Mouse (Mus musculus): ENCODE measurements around the gene Myh3. TPM values are rescaled to one million over a fixed set of nuclear protein-coding genes. Genes with fewer than 3 reads are reported as not detected.

Myh3 gene
- polyA plus RNA-seq, 1 experiment from 2014 or later, result 4.7 TPM

DNA sequence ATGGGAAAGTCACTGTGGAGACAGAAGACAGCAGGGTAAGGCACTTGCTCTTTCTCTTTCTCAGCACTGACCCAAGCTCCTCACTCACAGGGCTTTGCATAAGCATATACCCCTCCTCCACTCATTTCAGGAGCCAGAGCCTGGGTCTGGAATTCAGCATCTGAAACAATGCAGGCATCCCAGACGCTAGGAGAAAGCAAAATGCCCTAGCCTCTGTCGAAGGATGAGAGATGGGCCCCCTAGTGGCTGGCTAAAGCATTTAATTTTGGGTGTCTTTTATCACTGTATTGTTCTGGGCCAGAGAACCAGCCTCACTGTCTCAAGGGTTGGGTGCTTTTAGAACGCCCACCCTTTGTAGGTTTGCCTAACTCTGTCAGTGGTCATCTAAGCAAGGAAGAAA, 2.1 kb downstream of the Myh3 start:
- no peak overlapping the region for H3K4me3 ChIP-seq (ENCODE audit: low read depth, low read length)
- H3K9me3 ChIP-seq (ENCODE audit: control insufficient read depth, low read length), result no peaks in the 10 kb centered on the region
- no peaks in the 10 kb centered on the region for H3K36me3 ChIP-seq (ENCODE audit: control insufficient read depth, insufficient read depth, low read length)
- no peak overlapping the region for H3K9ac ChIP-seq (ENCODE audit: low read length)
- H3K27ac ChIP-seq (replicated peaks; ENCODE audit: low read depth, low read length), result no peak overlapping the region
- H3K4me2 ChIP-seq (ENCODE audit: low read depth, severe bottlenecking), result no peak overlapping the region
- no peaks in the 10 kb centered on the region for H3K4me1 ChIP-seq (ENCODE audit: control insufficient read depth, insufficient read depth, low read length)
- WGBS, result 5% methylated on average over 3 of the region's 3 CpGs
- ATAC-seq (ENCODE audit: insufficient number of reproducible peaks, low FRiP score, low TSS enrichment, low read depth), result no peak
- peaks cover 13% of the 10 kb centered on the region for H3K27me3 ChIP-seq (ENCODE audit: control insufficient read depth, insufficient read depth, low read length)
- DNase-seq (ENCODE audit: low spot score), result peak; percentile 75

DNA sequence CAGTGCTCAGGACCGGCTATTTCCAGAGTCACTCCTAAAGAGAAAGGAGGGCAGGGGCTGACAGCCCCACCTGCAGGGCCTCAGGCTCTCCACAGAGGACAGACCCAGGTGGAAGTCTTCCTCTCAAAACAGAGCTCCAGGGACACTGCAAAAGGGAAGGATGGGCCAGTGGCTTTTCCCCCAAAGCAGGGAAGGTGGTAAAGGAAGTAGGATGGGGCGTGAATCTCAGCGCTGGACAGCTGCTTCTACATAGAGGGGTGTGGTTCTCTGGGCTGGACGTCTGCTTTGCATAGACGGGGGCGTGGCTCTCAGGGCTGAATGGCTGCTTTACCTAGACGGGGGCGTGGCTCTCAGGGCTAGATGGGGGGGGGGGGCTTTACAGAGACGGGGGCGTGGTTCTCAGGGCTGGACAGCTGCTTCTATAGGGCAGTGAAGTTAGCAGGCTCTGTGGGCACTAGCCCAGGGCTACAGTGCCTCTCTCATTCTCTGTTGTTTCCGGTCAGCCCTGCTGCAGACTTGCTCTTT, 3.1 kb downstream of the Myh3 start:
- Histone ChIP-seq H3K9ac (ENCODE audit: low read length) (no peak overlapping the region), H3K27ac (replicated peaks; ENCODE audit: low read depth, low read length) (no peak overlapping the region), H3K4me3 (ENCODE audit: low read depth, low read length) (no peak overlapping the region), H3K27me3 (ENCODE audit: control insufficient read depth, insufficient read depth, low read length) (peaks cover 13% of the 10 kb centered on the region), H3K4me1 (ENCODE audit: control insufficient read depth, insufficient read depth, low read length) (no peaks in the 10 kb centered on the region), H3K4me2 (ENCODE audit: low read depth, severe bottlenecking) (no peak overlapping the region), H3K9me3 (ENCODE audit: control insufficient read depth, low read length) (no peaks in the 10 kb centered on the region), H3K36me3 (ENCODE audit: control insufficient read depth, insufficient read depth, low read length) (no peaks in the 10 kb centered on the region)
- WGBS, result 5% methylated on average over 11 of the region's 11 CpGs
- ATAC-seq (ENCODE audit: insufficient number of reproducible peaks, low FRiP score, low TSS enrichment, low read depth) (peak; percentile 80), DNase-seq (ENCODE audit: low spot score) (peak; percentile 75)

GRCm38 (mm10) chr11:67082188-67082587, 4.1 kb downstream of the Myh3 start:
- H3K9ac ChIP-seq (ENCODE audit: low read length), result no peak overlapping the region
- 89% methylated on average over 7 of the region's 7 CpGs for WGBS

GRCm38 (mm10) chr11:67082793-67083192, 4.7 kb downstream of the Myh3 start:
- Histone ChIP-seq H3K4me2 (ENCODE audit: low read depth, severe bottlenecking) (no peak overlapping the region), H3K36me3 (ENCODE audit: control insufficient read depth, insufficient read depth, low read length) (no peaks in the 10 kb centered on the region), H3K27me3 (ENCODE audit: control insufficient read depth, insufficient read depth, low read length) (peaks cover 13% of the 10 kb centered on the region), H3K9ac (ENCODE audit: low read length) (no peak overlapping the region), H3K9me3 (ENCODE audit: control insufficient read depth, low read length) (no peaks in the 10 kb centered on the region), H3K27ac (replicated peaks; ENCODE audit: low read depth, low read length) (no peak overlapping the region), H3K4me3 (ENCODE audit: low read depth, low read length) (no peak overlapping the region), H3K4me1 (ENCODE audit: control insufficient read depth, insufficient read depth, low read length) (no peaks in the 10 kb centered on the region)
- 81% methylated on average over 13 of the region's 13 CpGs for WGBS
- ATAC-seq (ENCODE audit: insufficient number of reproducible peaks, low FRiP score, low TSS enrichment, low read depth) (no peak), DNase-seq (ENCODE audit: low spot score) (no peak)

More at GRCm38 (mm10) chr11:67082188-67082587, 4.1 kb downstream of the Myh3 start:
- Histone ChIP-seq H3K4me3 (ENCODE audit: low read depth, low read length) (no peak overlapping the region), H3K4me1 (ENCODE audit: control insufficient read depth, insufficient read depth, low read length) (no peaks in the 10 kb centered on the region), H3K9me3 (ENCODE audit: control insufficient read depth, low read length) (no peaks in the 10 kb centered on the region), H3K36me3 (ENCODE audit: control insufficient read depth, insufficient read depth, low read length) (no peaks in the 10 kb centered on the region), H3K27me3 (ENCODE audit: control insufficient read depth, insufficient read depth, low read length) (peaks cover 13% of the 10 kb centered on the region), H3K4me2 (ENCODE audit: low read depth, severe bottlenecking) (no peak overlapping the region), H3K27ac (replicated peaks; ENCODE audit: low read depth, low read length) (no peak overlapping the region)
- no peak for ATAC-seq (ENCODE audit: insufficient number of reproducible peaks, low FRiP score, low TSS enrichment, low read depth)
- no peak for DNase-seq (ENCODE audit: low spot score)

DNA sequence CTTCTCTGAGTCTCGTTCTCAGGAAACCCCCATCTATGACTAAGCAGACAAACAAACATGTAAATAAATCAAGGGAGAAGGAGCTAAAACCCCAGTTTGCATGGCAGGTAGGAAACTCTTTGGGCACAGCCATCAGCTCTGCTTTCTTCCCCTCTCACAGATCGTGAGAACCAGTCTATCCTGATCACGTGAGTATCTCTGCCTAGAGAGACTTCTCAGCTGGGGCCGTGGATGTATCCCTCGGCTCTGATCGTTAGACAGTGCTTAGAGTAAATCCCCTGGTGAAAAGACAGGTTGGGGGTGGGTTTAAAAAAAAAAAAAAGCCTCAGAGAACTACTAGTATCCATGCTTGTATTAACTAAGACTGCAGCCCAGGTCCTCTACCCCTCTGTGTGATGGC, 5.1 kb downstream of the Myh3 start:
- Histone ChIP-seq H3K27me3 (ENCODE audit: control insufficient read depth, insufficient read depth, low read length) (peaks cover 13% of the 10 kb centered on the region), H3K4me3 (ENCODE audit: low read depth, low read length) (no peak overlapping the region), H3K9ac (ENCODE audit: low read length) (no peak overlapping the region), H3K9me3 (ENCODE audit: control insufficient read depth, low read length) (no peaks in the 10 kb centered on the region), H3K4me2 (ENCODE audit: low read depth, severe bottlenecking) (no peak overlapping the region), H3K4me1 (ENCODE audit: control insufficient read depth, insufficient read depth, low read length) (no peaks in the 10 kb centered on the region), H3K27ac (replicated peaks; ENCODE audit: low read depth, low read length) (no peak overlapping the region), H3K36me3 (ENCODE audit: control insufficient read depth, insufficient read depth, low read length) (no peaks in the 10 kb centered on the region)
- ATAC-seq (ENCODE audit: insufficient number of reproducible peaks, low FRiP score, low TSS enrichment, low read depth) (no peak), DNase-seq (ENCODE audit: low spot score) (no peak)
- WGBS, result 75% methylated on average over 6 of the region's 6 CpGs

GRCm38 (mm10) chr11:67083712-67084340, 5.7 kb downstream of the Myh3 start:
- no peaks in the 10 kb centered on the region for H3K9me3 ChIP-seq (ENCODE audit: control insufficient read depth, low read length)
- no peak for DNase-seq (ENCODE audit: low spot score)
- no peak for ATAC-seq (ENCODE audit: insufficient number of reproducible peaks, low FRiP score, low TSS enrichment, low read depth)
- H3K4me1 ChIP-seq (ENCODE audit: control insufficient read depth, insufficient read depth, low read length), result no peaks in the 10 kb centered on the region
- WGBS, result 40% methylated on average over 32 of the region's 32 CpGs
- H3K4me3 ChIP-seq (ENCODE audit: low read depth, low read length), result no peak overlapping the region
- no peaks in the 10 kb centered on the region for H3K36me3 ChIP-seq (ENCODE audit: control insufficient read depth, insufficient read depth, low read length)
- no peak overlapping the region for H3K4me2 ChIP-seq (ENCODE audit: low read depth, severe bottlenecking)
- H3K27ac ChIP-seq (replicated peaks; ENCODE audit: low read depth, low read length), result no peak overlapping the region
- H3K27me3 ChIP-seq (ENCODE audit: control insufficient read depth, insufficient read depth, low read length), result peaks cover 13% of the 10 kb centered on the region
- H3K9ac ChIP-seq (ENCODE audit: low read length), result no peak overlapping the region

DNA sequence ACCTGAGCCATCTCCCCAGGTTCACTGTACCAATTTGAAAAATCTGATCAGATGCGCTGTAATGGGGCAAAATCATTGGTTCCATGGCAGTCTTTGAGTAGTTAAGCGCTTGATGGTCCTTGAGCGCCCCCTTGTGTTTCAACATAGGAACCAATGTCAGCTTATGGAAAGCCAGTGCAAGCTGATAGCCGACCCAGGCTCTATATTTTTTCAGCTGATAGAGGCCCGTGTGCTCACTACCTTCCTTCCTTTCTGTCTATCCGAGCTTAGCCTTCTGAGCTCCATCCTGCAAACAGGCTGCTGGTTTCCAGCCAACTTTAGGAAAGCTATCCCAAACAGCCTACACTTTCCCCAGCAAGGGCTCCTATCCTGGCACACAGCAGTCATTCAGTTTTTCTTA, 7.4 kb downstream of the Myh3 start:
- no peaks in the 10 kb centered on the region for H3K9me3 ChIP-seq (ENCODE audit: control insufficient read depth, low read length)
- WGBS, result 3% methylated on average over 6 of the region's 6 CpGs
- no peaks in the 10 kb centered on the region for H3K36me3 ChIP-seq (ENCODE audit: control insufficient read depth, insufficient read depth, low read length)
- DNase-seq (ENCODE audit: low spot score), result peak; percentile 79
- H3K9ac ChIP-seq (ENCODE audit: low read length), result no peak overlapping the region
- no peak for ATAC-seq (ENCODE audit: insufficient number of reproducible peaks, low FRiP score, low TSS enrichment, low read depth)
- H3K27ac ChIP-seq (replicated peaks; ENCODE audit: low read depth, low read length), result no peak overlapping the region
- H3K4me2 ChIP-seq (ENCODE audit: low read depth, severe bottlenecking), result no peak overlapping the region
- H3K4me1 ChIP-seq (ENCODE audit: control insufficient read depth, insufficient read depth, low read length), result no peaks in the 10 kb centered on the region
- H3K27me3 ChIP-seq (ENCODE audit: control insufficient read depth, insufficient read depth, low read length), result peaks cover 13% of the 10 kb centered on the region
- H3K4me3 ChIP-seq (ENCODE audit: low read depth, low read length), result no peak overlapping the region

- no peak overlapping the region for H3K9ac ChIP-seq (ENCODE audit: low read length)
- no peaks in the 10 kb centered on the region for H3K4me1 ChIP-seq (ENCODE audit: control insufficient read depth, insufficient read depth, low read length)
- 48% methylated on average over 9 of the region's 9 CpGs for WGBS
- no peaks in the 10 kb centered on the region for H3K9me3 ChIP-seq (ENCODE audit: control insufficient read depth, low read length)
- H3K36me3 ChIP-seq (ENCODE audit: control insufficient read depth, insufficient read depth, low read length), result no peaks in the 10 kb centered on the region
- H3K4me3 ChIP-seq (ENCODE audit: low read depth, low read length), result no peak overlapping the region
- H3K4me2 ChIP-seq (ENCODE audit: low read depth, severe bottlenecking), result no peak overlapping the region
- peaks cover 13% of the 10 kb centered on the region for H3K27me3 ChIP-seq (ENCODE audit: control insufficient read depth, insufficient read depth, low read length)
- no peak for DNase-seq (ENCODE audit: low spot score)
- no peak overlapping the region for H3K27ac ChIP-seq (replicated peaks; ENCODE audit: low read depth, low read length)
- ATAC-seq (ENCODE audit: insufficient number of reproducible peaks, low FRiP score, low TSS enrichment, low read depth), result no peak
These were observed 8.5 kb downstream of the Myh3 start for GRCm38 (mm10) chr11:67086467-67087164.
